Mouse (Mus musculus) small intestine, adult 2 months (tissue): ENCODE results near the gene Ston2. TPM values are rescaled to one million over a fixed set of nuclear protein-coding genes. Genes with fewer than 3 reads are reported as not detected.

Source experiments
- H3K27ac ChIP-seq: fragments of 200-500 bp; 2 replicates; pipeline ENCODE4 v1.5.1; 2012; ENCODE audit warnings: low read depth, low read length, control low read depth, inconsistent platforms; ENCODE audit not compliant: insufficient read depth
- H3K27me3 ChIP-seq: fragments of 200-500 bp; 2 replicates; pipeline ENCODE4 v1.6.1; 2012; ENCODE audit warnings: mild to moderate bottlenecking, moderate library complexity, low read length, inconsistent platforms; ENCODE audit not compliant: control insufficient read depth, insufficient read depth
- H3K36me3 ChIP-seq: fragments of 200-500 bp; 2 replicates; pipeline ENCODE4 v1.6.1; 2012; ENCODE audit warnings: mild to moderate bottlenecking, low read length, control low read depth, inconsistent platforms; ENCODE audit not compliant: control insufficient read depth, insufficient read depth
- H3K4me1 ChIP-seq: fragments of 200-500 bp; 2 replicates; pipeline ENCODE4 v1.6.1; 2012; ENCODE audit warnings: low read length, inconsistent platforms, mixed read lengths; ENCODE audit not compliant: control insufficient read depth, insufficient read depth, insufficient read length
- H3K4me3 ChIP-seq: fragments of 200-500 bp; 2 replicates; pipeline ENCODE4 v1.5.1; 2012; ENCODE audit warnings: low read depth, mild to moderate bottlenecking, control low read depth, inconsistent platforms, low read length, moderate library complexity
- CTCF ChIP-seq: fragments of 200-500 bp; IDR thresholded peaks from 2 replicates; pipeline ENCODE4 v1.5.1; 2012; ENCODE audit warnings: low read depth, mild to moderate bottlenecking, control low read depth, inconsistent platforms, low read length, moderate library complexity, mixed read lengths; ENCODE audit not compliant: insufficient replicate concordance, insufficient read length; ENCODE audit errors: extremely low read depth
- POLR2A ChIP-seq: fragments of 200-500 bp; IDR thresholded peaks from 2 replicates; pipeline ENCODE4 v1.6.1; 2012; ENCODE audit warnings: low read depth, mild to moderate bottlenecking, control low read depth, inconsistent platforms, low read length, moderate library complexity
- WGBS: fragments of 180-500 bp; shearing (Covaris S2); methylation state at CpG from one replicate; pipeline ENCODE4 v1.1.7; 2018; 5-methylcytosine and 5-hydroxymethylcytosine counted together
- polyA plus RNA-seq: library from polyadenylated mRNA; depleted of rRNA; stranded (reverse); fragments of >200 nt; gene quantifications from 2 replicates; pipeline ENCODE4 v1.2.3, GENCODE M21; 2012

The Ston2 gene
- polyA plus RNA-seq, 1 experiment, result 13.1 TPM

DNA sequence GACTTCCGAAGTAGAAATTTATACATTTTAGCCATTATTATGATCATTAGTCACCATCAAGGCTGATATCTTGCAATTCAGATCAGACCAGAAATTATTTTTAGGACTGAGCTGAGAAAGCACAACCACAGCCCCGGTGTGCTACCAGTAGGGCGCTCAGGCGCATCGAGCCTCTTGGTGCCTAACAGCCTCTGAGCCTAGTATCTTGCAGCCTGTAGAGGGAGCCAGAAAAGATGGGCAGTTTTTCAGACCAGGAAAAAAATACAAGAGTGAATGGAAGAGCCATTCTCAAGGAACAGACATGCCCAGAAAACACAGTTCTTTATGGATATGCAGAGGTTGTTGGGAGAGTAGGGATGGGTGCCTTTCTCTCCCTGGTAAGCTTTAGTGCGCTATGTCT, 115.0 kb downstream of the Ston2 start:
- H3K4me3 ChIP-seq, result no peak overlapping the region
- H3K27ac ChIP-seq, result no peak overlapping the region
- 83% methylated on average over 6 of the region's 6 CpGs for WGBS
- H3K4me1 ChIP-seq, result peaks cover 9% of the 10 kb centered on the region; the same call in 1 of the 2 replicates
- no peaks in the 10 kb centered on the region for H3K27me3 ChIP-seq
- TF ChIP-seq CTCF (no peak), POLR2A (no peak)
- no peaks in the 10 kb centered on the region for H3K36me3 ChIP-seq

GRCm38 (mm10) chr12:91672528-91672927, 115.7 kb downstream of the Ston2 start:
- Histone ChIP-seq H3K27me3 (no peaks in the 10 kb centered on the region), H3K27ac (no peak overlapping the region), H3K4me3 (no peak overlapping the region), H3K36me3 (no peaks in the 10 kb centered on the region), H3K4me1 (peaks cover 15% of the 10 kb centered on the region; the same call in 1 of the 2 replicates)
- WGBS, result 92% methylated on average over 7 of the region's 7 CpGs
- TF ChIP-seq CTCF (no peak), POLR2A (no peak)

DNA sequence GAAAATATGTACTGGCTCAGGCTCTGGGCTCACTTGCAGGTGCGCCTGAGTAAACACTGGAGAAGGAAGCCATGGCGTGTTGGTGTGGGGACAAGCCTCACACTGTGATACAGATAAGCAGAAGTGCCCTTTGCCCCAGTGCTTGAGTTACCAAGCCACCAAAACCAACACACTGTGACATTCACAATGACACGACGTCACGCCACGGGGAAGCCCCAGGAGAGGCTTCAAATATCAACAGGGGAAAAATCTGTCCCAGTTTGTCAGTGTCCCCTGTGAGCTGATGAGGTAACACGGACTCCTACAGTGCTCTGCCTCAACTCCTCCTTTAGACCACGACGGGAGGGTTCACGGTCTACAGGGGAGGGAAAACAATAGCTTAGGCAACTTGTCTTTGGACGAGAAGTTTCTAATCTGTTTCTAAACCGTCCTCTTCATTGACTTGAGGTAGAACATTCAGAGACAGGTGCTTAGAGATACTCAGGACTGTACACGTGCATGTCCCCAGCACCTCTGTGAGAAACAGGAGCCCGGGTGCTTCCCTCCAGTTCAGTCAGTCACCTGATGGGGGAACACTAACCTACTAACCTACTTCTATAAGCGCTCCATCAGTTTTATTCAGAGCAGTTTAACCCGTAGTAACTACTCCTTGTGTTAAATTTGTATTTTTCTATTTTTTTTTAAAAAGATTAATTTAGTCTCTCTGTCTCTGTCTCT, 119.5 kb downstream of the Ston2 start:
- H3K4me1 ChIP-seq, result peaks cover 18% of the 10 kb centered on the region; the same call in 1 of the 2 replicates
- H3K36me3 ChIP-seq, result no peaks in the 10 kb centered on the region
- H3K4me3 ChIP-seq, result peak overlapping the region; percentile 1; the same call in 1 of the 2 replicates
- H3K27ac ChIP-seq, result 0 out of 2 replicates have a peak overlapping the region, but pooled peaks have one; percentile 1
- WGBS, result 19% methylated on average over 16 of the region's 16 CpGs
- TF ChIP-seq CTCF (no peak), POLR2A (no peak)
- no peaks in the 10 kb centered on the region for H3K27me3 ChIP-seq

DNA sequence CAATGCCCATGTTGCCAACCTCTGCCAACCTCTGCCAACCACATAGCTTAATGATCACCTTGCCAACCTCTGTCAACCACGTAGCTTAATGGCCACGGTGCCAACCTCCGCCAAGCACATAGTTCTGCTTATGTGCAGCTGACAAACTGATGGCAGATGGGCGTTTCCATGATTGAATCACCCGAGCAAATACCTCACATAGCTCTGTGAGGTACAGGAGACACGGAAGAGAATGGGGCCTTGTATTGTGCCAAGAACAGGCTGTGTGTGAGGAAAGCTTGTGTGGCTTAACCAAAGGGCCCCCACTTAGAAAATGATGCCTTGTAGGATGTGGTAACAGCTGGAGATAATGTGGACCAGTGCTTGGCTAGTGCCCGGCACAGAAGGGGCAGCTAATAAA, 120.4 kb downstream of the Ston2 start:
- Histone ChIP-seq H3K27me3 (no peaks in the 10 kb centered on the region), H3K27ac (peak overlapping the region; percentile 55), H3K36me3 (no peaks in the 10 kb centered on the region), H3K4me1 (peaks cover 18% of the 10 kb centered on the region; the same call in 1 of the 2 replicates), H3K4me3 (no peak overlapping the region)
- 21% methylated on average over 7 of the region's 7 CpGs for WGBS
- TF ChIP-seq POLR2A (no peak), CTCF (no peak)

DNA sequence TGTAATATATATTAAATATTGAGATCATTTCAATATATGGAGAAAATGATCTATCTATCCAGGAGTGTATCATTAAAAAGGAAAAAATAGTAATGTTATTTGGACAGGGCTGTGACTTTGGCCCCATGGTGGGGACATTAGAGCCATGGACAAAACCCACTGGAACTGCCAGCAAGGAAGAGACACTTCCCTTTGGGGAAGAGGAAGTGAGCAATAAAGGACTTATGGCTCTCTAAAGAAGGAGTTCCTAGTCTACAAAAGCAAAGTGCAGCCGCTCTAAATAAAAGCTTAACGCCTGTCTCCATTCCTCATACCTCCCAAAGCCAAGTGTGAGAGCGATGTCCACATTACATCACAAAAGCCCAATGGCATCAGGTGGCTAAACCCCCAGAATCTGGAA, 121.6 kb downstream of the Ston2 start:
- H3K4me1 ChIP-seq, result peaks cover 18% of the 10 kb centered on the region; the same call in 1 of the 2 replicates
- no peaks in the 10 kb centered on the region for H3K36me3 ChIP-seq
- no peak overlapping the region for H3K27ac ChIP-seq
- no peaks in the 10 kb centered on the region for H3K27me3 ChIP-seq
- 81% methylated on average over 3 of the region's 3 CpGs for WGBS
- no peak overlapping the region for H3K4me3 ChIP-seq
- TF ChIP-seq CTCF (no peak), POLR2A (no peak)

- Histone ChIP-seq H3K36me3 (no peaks in the 10 kb centered on the region), H3K27ac (no peak overlapping the region), H3K4me3 (no peak overlapping the region), H3K27me3 (no peaks in the 10 kb centered on the region), H3K4me1 (peaks cover 20% of the 10 kb centered on the region; the same call in 1 of the 2 replicates)
- TF ChIP-seq POLR2A (no peak), CTCF (no peak)
- WGBS, result 71% methylated on average over 5 of the region's 5 CpGs
Observed at GRCm38 (mm10) chr12:91665431-91665830, 122.8 kb downstream of the Ston2 start.

DNA sequence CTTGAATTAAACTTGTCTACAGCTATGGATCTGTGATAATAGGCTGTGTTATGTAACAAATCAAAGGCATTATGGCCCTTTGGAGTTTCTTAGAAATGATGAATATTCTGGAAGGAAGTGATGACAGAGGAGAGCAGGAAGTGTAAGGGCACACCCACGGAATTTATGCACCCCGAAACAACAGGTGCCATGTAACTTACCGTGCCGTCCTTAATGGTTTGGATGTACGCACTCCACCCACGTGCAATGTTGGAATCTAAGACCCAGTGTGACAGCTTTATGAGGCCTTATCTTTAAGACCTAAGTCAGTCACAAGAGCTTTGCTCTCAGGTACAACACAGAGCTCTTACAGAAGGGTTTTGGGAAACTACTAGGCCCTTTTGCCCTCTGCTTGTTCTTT, 124.9 kb downstream of the Ston2 start:
- H3K36me3 ChIP-seq, result no peaks in the 10 kb centered on the region
- H3K27ac ChIP-seq, result no peak overlapping the region
- no peak overlapping the region for H3K4me3 ChIP-seq
- no peaks in the 10 kb centered on the region for H3K27me3 ChIP-seq
- peaks cover 16% of the 10 kb centered on the region; the same call in 1 of the 2 replicates for H3K4me1 ChIP-seq
- 33% methylated on average over 6 of the region's 6 CpGs for WGBS
- no peak for TF ChIP-seq CTCF
- TF ChIP-seq POLR2A, result no peak

DNA sequence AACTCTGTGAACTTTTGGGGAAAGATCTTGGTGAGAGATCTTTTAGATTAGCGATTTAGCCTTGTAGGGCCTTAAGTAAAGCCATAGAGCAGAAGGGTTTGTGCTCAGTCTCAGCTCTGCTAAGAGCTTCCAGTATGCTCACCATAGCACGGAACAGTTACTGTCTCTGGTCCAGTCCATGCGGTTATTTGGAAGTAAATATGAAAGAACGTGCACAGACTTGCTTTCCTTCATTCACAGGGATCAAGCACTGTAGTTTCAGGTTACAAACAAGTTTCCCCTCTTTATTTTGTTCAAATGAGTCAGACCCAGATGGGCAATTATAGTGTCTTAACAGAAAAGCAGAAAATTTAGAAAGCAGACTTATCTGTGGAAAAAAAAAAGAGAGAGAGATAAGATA, 125.3 kb downstream of the Ston2 start:
- WGBS, result 92% methylated on average over 4 of the region's 4 CpGs
- no peak for TF ChIP-seq POLR2A
- TF ChIP-seq CTCF, result no peak
- no peak overlapping the region for H3K27ac ChIP-seq
- H3K36me3 ChIP-seq, result no peaks in the 10 kb centered on the region
- H3K4me1 ChIP-seq, result peaks cover 13% of the 10 kb centered on the region; the same call in 1 of the 2 replicates
- no peak overlapping the region for H3K4me3 ChIP-seq
- no peaks in the 10 kb centered on the region for H3K27me3 ChIP-seq
